Mouse (Mus musculus) G1E (cell line): ENCODE results near the gene Park7.

Source experiments
- CTCF ChIP-seq: IDR thresholded peaks from 2 replicates; pipeline ENCODE4 v1.5.1; 2012; ENCODE audit warnings: low read depth, low read length, inconsistent platforms, mixed read lengths
- GATA1 ChIP-seq: IDR thresholded peaks from 2 replicates; pipeline ENCODE4 v1.6.1; 2012; ENCODE audit warnings: borderline replicate concordance, low read length, inconsistent platforms, mixed read lengths
- GATA2 ChIP-seq: IDR thresholded peaks from 2 replicates; pipeline ENCODE4 v1.6.1; 2012; ENCODE audit warnings: low read depth, low read length, inconsistent platforms, borderline replicate concordance
- TAL1 ChIP-seq: conservative IDR thresholded peaks from 2 replicates; pipeline ENCODE4 v1.6.1; 2012; ENCODE audit warnings: low read depth, low read length, inconsistent platforms, mixed read lengths

DNA sequence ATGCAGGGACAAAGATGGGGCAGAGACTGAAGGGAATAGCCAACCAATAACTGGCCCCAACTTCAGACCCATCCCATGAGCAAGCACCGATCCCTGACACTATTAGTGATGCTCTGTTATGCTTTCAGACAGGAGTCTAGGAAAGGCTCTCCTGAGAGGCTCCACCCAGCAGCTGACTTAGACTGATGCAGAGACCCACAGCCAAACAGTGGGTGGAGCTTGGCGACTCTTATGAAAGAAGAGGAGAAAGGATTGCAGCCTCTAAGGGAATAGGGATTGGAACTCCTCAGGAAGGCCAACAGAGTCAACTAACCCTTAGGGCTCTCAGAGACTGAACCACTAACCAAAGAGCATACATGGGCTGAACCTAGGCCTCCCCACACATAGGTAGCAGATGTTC is 49.5 kb upstream of the Park7 start:
- TF ChIP-seq CTCF (no peak), GATA1 (no peak), TAL1 (no peak), GATA2 (no peak)
